Mouse (Mus musculus) kidney, postnatal 0 days (tissue): ENCODE measurements around the gene Fggy. TPM values are rescaled to one million over a fixed set of nuclear protein-coding genes. Genes with fewer than 3 reads are reported as not detected.

Experiments used
- ATAC-seq: fragments of 200-750 bp; cut with Nextera tagmentation; replicated peaks from 2 replicates; pipeline ENCODE4 v1.8.0; 2017; ENCODE audit warnings: low read depth, moderate number of reproducible peaks, moderate TSS enrichment, moderate library complexity; ENCODE audit not compliant: low FRiP score
- DNase-seq: peaks from one replicate; pipeline ENCODE4 v3.0.0-alpha.2; 2016; ENCODE audit warnings: low spot score
- H3K27ac ChIP-seq: fragments of 300-500 bp; sonication (generic); 2 replicates; pipeline ENCODE4 v1.5.1; 2014; ENCODE audit warnings: mild to moderate bottlenecking
- H3K27me3 ChIP-seq: fragments of 300-500 bp; sonication (generic); 2 replicates; pipeline ENCODE4 v1.6.1; 2014; ENCODE audit warnings: low read length, mixed read lengths; ENCODE audit not compliant: insufficient read depth
- H3K36me3 ChIP-seq: fragments of 300-500 bp; sonication (generic); 2 replicates; pipeline ENCODE4 v1.6.1; 2014; ENCODE audit warnings: low read length, mixed read lengths; ENCODE audit not compliant: insufficient read depth
- H3K4me1 ChIP-seq: fragments of 300-500 bp; sonication (generic); replicated peaks from 2 replicates; pipeline ENCODE4 v1.6.1; 2014; ENCODE audit warnings: antibody characterized with exemption, low read length, mixed read lengths; ENCODE audit not compliant: insufficient read depth
- H3K4me2 ChIP-seq: fragments of 300-500 bp; sonication (generic); 2 replicates; pipeline ENCODE4 v1.6.1; 2014; ENCODE audit warnings: mild to moderate bottlenecking, low read length, moderate library complexity, mixed read lengths
- H3K4me3 ChIP-seq: fragments of 300-500 bp; sonication (generic); replicated peaks from 2 replicates; pipeline ENCODE4 v1.5.1; 2014; ENCODE audit warnings: low read depth, low read length
- H3K9ac ChIP-seq: fragments of 300-500 bp; sonication (generic); 2 replicates; pipeline ENCODE4 v1.6.1; 2014; ENCODE audit warnings: low read depth, low read length
- H3K9me3 ChIP-seq: fragments of 300-500 bp; sonication (generic); replicated peaks from 2 replicates; pipeline ENCODE4 v1.6.1; 2016; ENCODE audit warnings: low read length, inconsistent platforms, mixed read lengths
- CTCF ChIP-seq: IDR thresholded peaks from 2 replicates; pipeline ENCODE4 v1.5.1; 2016; ENCODE audit warnings: antibody characterized with exemption, low read depth, mild to moderate bottlenecking, moderate library complexity
- WGBS: fragments of 180-500 bp; shearing (Covaris S2); extraction: QIAGEN DNeasy Blood & Tissue Kit; methylation state at CpG from one replicate; pipeline ENCODE4 v1.1.7; 2014; 5-methylcytosine and 5-hydroxymethylcytosine counted together
- polyA plus RNA-seq: library from polyadenylated mRNA; unstranded; fragments of >200 nt; fragmentation: Nextera tagmentation; extraction: Ambion mirVana; gene quantifications from 2 replicates; pipeline ENCODE4 v1.2.1, GENCODE M21; 2015

Fggy gene
- polyA plus RNA-seq, 1 experiment from 2014 or later, result 35.3 TPM

DNA sequence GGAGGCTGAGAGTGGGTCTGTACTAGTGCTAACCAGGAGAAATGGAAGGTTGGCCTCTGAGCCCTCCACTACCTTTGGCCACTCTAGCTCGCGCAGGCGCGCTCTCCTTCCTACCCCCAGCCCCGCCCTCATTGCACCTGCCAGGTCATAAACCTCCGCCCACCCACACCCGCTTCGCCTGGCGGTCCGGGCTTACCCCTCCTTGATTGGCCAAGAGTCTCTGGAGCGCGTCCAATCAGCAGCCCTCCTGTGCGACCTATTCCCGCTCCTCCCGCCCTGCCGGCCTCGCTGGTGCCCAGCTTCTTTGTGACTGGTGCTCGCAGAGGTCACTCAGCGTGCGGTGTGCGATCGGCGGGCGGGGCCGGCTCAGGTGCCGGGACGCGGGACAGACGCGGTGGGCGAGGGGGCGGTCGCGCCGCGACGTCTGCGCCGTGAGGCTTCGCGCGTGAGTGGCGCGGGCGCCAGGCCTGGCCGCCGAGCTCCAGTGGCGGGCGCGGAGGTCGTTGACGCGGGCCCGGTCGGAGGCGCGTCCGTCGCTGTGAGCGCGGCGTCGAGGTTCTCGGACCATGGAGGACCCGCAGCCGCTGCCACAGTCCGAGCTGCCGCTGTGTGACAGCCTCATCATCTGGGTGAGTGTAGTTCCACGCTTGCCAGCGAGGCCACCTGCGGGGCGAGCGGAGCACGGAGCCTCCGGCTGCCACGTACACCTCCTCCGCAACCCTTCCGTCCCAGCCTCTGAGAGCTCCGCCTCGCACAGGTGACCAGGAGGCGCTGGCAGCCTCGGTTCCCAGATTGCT lies 409.8 kb downstream of the Fggy start, which contains the start of gene Hook1:
Gene Hook1, plus strand, starts transcription at position 313 of the 797 bp plus-strand sequence.
- Histone ChIP-seq H3K4me3 (peak within 1 kb of the TSS; percentile 60), H3K9me3 (no peaks in the 10 kb centered on the region), H3K9ac (peak within 1 kb of the TSS; percentile 81), H3K36me3 (no peaks in the 10 kb centered on the region), H3K4me2 (peak within 1 kb of the TSS; percentile 63), H3K27ac (peak within 1 kb of the TSS; percentile 85), H3K27me3 (no peaks in the 10 kb centered on the region), H3K4me1 (no peaks in the 10 kb centered on the region)
- WGBS, result under 1% methylated on average over 77 of the region's 82 CpGs
- peak; percentile 94 for DNase-seq
- no peak for TF ChIP-seq CTCF
- peak; percentile 100 for ATAC-seq
